Mouse (Mus musculus) ZHBTc4 (cell line): Measurements from ENCODE around the gene Supv3l1.

Experiments
- DNase-seq: peaks from one replicate; pipeline ENCODE4 v3.0.0-alpha.2; 2011; ENCODE audit warnings: low read depth, low spot score

The Supv3l1 gene

DNA sequence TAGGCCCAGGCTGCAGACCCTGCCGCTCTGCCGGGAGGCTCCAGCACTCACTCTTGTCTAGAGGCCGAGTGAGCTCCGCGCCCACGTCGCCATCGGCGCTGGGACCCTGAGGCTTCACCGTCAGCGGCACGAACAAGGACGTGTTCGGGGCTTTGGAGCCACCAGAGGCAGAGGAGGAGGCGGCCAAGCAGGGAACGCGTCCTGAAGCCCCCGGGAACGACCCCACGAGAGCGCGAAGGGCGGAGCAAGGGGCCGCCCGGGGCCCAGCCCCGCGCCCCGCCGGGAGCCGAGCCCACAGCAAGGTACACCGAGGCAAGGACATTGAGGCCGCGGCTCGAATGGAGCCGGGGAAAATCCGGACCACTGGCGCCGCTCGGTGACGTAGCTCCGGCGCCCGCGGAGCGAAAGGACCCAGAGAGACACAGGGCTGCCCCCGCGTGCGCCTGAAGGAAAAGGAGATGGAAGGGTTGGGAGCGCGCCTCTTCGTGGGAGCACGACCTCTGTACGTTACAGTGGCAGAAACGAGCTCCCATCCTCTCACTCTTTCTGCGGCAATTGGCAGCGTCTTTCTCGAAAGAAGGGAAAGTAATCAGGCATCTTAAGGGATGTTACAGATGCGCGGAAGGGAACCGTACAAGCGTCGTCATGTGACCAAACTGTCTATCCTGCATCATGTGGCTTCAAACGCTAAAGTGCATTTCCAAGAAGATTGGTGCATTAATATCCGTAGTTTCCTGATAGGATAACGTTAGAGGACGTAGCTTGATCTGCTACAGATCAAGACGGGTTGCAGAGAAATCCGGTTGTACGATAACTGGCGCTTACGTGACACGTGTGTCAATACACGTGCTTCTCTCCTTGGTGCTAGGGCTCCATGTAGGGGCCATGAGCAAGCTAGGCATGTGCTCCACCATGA is at the start of gene Supv3l1, which contains the start of gene 4930507D05Rik:
TSS of gene Supv3l1 (minus strand) at position 375 of the 916 bp plus-strand sequence.
TSS of gene 4930507D05Rik (plus strand) at position 126 of the 916 bp plus-strand sequence.
- DNase-seq: peak; percentile 94

GRCm38 (mm10) chr10:62491681-62492080 is 42.1 kb upstream of the Supv3l1 start:
- peak; percentile 68 for DNase-seq

- DNase-seq: peak; percentile 84
Observed at GRCm38 (mm10) chr10:62488266-62488665, 38.7 kb upstream of the Supv3l1 start.

- DNase-seq: peak; percentile 99
Observed at GRCm38 (mm10) chr10:62486618-62487415, 37.3 kb upstream of the Supv3l1 start, which contains the start of gene Vps26a. Vps26a (minus strand) TSS chr10:62486805.

GRCm38 (mm10) chr10:62485878-62486582 is 36.5 kb upstream of the Supv3l1 start:
- DNase-seq: peak; percentile 68

- DNase-seq: no peak
Observed at GRCm38 (mm10) chr10:62481108-62481852, 31.7 kb upstream of the Supv3l1 start.

DNA sequence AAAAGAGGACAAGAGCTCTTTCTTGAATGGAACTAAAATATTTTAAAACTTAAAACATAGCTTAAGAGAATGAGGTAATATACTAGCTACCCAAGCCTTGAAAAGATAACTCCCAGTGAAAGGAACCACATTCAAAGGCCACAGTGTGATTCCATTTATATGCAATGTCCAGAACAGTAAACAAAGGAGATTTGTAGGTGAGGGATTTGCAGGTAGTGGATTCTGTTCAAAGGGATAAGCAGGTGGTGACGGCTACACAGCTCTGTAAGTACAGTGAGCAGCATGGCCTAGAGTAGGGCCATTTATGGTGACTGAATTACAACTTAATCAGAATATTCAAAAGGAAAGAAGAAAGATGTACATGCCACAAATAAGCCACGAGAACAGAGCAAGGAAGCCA is 27.4 kb upstream of the Supv3l1 start:
- peak; percentile 50 for DNase-seq

DNA sequence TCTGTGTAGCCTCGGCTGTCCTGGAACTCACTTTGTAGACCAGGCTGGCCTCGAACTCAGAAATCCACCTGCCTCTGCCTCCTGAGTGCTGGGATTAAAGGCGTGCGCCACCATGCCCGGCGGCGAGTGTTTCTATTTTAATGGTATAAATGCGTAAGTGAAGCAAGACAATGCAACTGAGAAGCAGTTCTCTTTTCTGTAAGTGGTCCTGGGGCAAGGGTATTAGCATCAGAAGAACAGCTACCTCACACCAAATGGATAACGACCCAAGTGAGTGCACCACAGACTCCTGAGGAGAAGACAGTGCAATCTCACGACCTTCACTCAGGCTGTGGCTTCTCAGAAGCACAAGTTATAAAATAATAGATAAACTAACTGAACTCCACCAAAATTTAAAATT is 25.4 kb upstream of the Supv3l1 start:
- DNase-seq: peak; percentile 62

- no peak for DNase-seq
Observed at GRCm38 (mm10) chr10:62471105-62471504, 21.6 kb upstream of the Supv3l1 start.

GRCm38 (mm10) chr10:62469736-62470135 is 20.2 kb upstream of the Supv3l1 start:
- DNase-seq: no peak

DNA sequence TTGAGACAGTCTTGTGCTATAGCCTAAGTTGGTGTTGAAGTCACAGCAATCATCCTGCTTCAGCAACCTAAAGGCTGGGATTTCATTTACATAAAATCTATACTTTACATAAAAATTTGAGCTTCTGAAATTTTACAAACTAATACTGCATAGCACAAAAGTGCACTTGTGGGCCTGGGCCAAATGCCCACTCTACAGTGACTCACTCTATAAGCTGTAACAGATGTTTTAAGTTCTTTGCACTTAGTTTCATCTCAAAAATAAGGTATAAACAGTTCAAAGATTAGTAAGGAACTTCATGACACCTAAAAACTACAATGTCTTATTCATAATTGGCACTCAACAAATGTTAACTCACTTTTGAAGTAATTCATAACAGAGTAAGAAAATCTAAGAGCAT is 11.8 kb upstream of the Supv3l1 start:
- no peak for DNase-seq

DNA sequence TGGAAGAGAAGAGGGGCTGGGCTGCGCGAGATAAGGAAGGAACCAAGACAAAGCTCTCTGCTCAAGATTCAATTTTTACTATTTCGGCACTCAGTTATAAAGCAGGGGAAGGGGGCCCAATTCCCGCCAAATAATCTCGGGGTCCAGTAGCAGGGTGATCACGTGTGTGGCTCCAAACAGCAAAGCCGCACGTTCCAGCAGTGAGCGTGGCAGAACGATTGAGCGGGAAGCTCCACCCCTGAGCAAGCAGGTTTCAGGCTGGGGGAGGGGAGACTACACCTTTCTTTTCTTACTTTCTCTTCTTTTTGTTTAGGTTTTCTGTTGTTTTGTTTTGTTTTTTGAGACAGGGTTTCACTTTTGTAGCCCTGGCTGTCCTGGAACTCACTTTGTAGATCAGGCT is 2.5 kb upstream of the Supv3l1 start:
- DNase-seq: peak; percentile 29

GRCm38 (mm10) chr10:62450280-62450640 is 722 bp upstream of the Supv3l1 start:
- DNase-seq: no peak

- DNase-seq: no peak
Observed at GRCm38 (mm10) chr10:62430427-62430826, 19.1 kb downstream of the Supv3l1 start.

GRCm38 (mm10) chr10:62425081-62425871 is 24.3 kb downstream of the Supv3l1 start:
- DNase-seq: no peak

GRCm38 (mm10) chr10:62422255-62422654 is 27.3 kb downstream of the Supv3l1 start, which contains the start of gene Hkdc1:
Hkdc1 (minus strand) TSS chr10:62422491.
- peak; percentile 46 for DNase-seq

GRCm38 (mm10) chr10:62421127-62421526 is 28.4 kb downstream of the Supv3l1 start:
- DNase-seq: no peak

DNA sequence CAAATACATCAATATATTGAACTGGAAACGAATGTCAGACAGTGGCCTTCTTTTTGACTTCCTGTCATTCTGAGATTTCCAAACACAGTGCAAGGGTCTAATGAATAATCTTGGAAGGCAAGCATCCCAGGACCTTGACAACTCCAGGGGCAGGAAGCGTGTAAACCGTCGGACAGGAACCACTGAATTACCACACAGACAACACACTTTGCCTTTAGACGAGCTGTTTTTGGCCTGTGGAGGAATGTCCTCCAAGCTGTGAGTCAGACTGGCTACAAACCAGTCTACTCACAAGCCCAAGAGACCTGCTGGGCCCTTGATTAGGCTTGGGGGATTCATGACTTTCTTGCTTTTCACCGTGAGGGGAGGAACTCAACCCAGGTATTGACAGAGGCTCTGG is 29.1 kb downstream of the Supv3l1 start:
- no peak for DNase-seq

DNA sequence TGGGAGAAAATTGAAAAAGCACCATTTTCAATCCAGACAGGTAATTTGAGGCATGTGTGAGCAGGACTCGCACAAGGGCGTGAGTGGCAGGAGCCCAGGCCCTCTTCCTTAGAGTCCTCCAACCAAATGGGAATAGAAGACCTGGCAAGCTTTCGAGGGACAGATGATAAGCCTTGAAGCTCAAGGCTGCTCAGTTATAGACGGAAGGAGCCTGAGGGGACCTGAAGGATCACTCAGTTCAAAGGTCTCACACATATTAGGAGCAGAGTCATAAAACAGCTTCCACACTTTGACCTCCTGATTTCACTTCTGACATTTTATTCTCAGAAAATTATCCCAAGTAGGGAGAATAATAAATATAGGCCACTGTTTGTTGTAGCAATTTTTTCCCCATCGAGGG is 30.1 kb downstream of the Supv3l1 start:
- DNase-seq: no peak

GRCm38 (mm10) chr10:62418831-62419356 is 30.6 kb downstream of the Supv3l1 start:
- no peak for DNase-seq
